Mouse (Mus musculus) E14TG2a.4 (cell line): ENCODE measurements around the gene Dnajb4.

Experiments
- H3K27me3 ChIP-seq: 2 replicates; pipeline ENCODE4 v1.6.1; 2014; ENCODE audit warnings: low read length, control low read depth; ENCODE audit not compliant: insufficient read depth
- H3K36me3 ChIP-seq: 2 replicates; pipeline ENCODE4 v1.6.1; 2014; ENCODE audit warnings: low read length, control low read depth; ENCODE audit not compliant: insufficient read depth
- H3K4me1 ChIP-seq: replicated peaks from 2 replicates; pipeline ENCODE4 v1.6.1; 2014; ENCODE audit warnings: low read depth, low read length, control low read depth
- H3K4me3 ChIP-seq: replicated peaks from 2 replicates; pipeline ENCODE4 v1.5.1; 2014; ENCODE audit warnings: mild to moderate bottlenecking, low read length
- H3K9me3 ChIP-seq: 2 replicates; pipeline ENCODE4 v1.6.1; 2014; ENCODE audit warnings: low read length, control low read depth
- CTCF ChIP-seq: conservative IDR thresholded peaks from 2 replicates; pipeline ENCODE4 v1.5.1; 2014; ENCODE audit warnings: low read length
- NANOG ChIP-seq: IDR thresholded peaks from 2 replicates; pipeline ENCODE4 v1.6.1; 2014; ENCODE audit warnings: borderline replicate concordance, low read length, mixed read lengths
- POU5F1 ChIP-seq: IDR thresholded peaks from 2 replicates; pipeline ENCODE4 v1.6.1; 2014; ENCODE audit warnings: low read length, borderline replicate concordance

The Dnajb4 gene

GRCm38 (mm10) chr3:152213416-152213815, 3.3 kb upstream of the Dnajb4 start:
- Histone ChIP-seq H3K9me3 (no peaks in the 10 kb centered on the region), H3K27me3 (no peaks in the 10 kb centered on the region), H3K4me3 (peak overlapping the region; percentile 94; the same call in 1 of the 2 replicates), H3K4me1 (peaks cover 42% of the 10 kb centered on the region), H3K36me3 (peaks cover 65% of the 10 kb centered on the region)
- TF ChIP-seq NANOG (no peak), CTCF (no peak), POU5F1 (no peak)

- H3K4me3 ChIP-seq = peak overlapping the region; percentile 94
- no peaks in the 10 kb centered on the region for H3K27me3 ChIP-seq
- peaks cover 58% of the 10 kb centered on the region for H3K4me1 ChIP-seq
- TF ChIP-seq NANOG = no peak
- TF ChIP-seq CTCF = no peak
- H3K9me3 ChIP-seq = no peaks in the 10 kb centered on the region
- H3K36me3 ChIP-seq = peaks cover 64% of the 10 kb centered on the region
These were observed 1.7 kb upstream of the Dnajb4 start for GRCm38 (mm10) chr3:152211731-152212279.

DNA sequence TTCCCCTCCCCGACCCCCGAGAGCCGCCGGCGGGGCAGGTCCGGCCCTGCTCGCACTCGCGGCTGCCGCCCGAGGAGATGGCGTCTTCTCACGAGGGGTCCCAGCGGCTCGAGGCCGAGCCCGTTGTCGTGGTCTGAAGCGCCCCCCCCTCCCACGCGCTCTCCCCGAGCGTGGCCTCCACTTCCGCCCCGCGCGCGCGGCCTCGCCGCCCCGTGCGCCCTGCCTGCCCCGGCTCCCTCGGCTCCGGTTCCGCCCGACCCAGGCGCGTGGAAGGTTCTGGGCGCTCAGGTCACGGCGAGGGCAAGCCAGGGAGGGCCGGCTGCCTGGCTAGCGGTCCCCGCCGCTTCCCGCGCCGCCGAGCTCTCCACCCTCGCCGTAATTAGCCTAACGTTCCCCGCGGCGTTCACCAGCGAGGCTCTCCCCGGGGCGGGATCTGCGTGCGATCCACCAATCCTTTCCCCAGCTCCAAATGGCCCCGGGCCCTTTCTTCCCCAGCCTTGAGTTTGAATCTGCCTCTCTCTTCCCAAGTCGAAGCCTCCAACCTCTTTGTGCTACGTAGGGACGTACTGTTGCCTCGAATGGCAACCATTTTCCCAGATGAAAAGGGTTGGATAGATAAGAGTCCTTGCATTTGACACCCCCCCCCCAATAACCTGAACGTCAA, 758 bp upstream of the Dnajb4 start:
- Histone ChIP-seq H3K9me3 (no peaks in the 10 kb centered on the region), H3K27me3 (no peaks in the 10 kb centered on the region), H3K36me3 (peaks cover 63% of the 10 kb centered on the region), H3K4me3 (peak overlapping the region; percentile 94), H3K4me1 (peaks cover 57% of the 10 kb centered on the region)
- TF ChIP-seq CTCF (no peak), POU5F1 (no peak), NANOG (no peak)

DNA sequence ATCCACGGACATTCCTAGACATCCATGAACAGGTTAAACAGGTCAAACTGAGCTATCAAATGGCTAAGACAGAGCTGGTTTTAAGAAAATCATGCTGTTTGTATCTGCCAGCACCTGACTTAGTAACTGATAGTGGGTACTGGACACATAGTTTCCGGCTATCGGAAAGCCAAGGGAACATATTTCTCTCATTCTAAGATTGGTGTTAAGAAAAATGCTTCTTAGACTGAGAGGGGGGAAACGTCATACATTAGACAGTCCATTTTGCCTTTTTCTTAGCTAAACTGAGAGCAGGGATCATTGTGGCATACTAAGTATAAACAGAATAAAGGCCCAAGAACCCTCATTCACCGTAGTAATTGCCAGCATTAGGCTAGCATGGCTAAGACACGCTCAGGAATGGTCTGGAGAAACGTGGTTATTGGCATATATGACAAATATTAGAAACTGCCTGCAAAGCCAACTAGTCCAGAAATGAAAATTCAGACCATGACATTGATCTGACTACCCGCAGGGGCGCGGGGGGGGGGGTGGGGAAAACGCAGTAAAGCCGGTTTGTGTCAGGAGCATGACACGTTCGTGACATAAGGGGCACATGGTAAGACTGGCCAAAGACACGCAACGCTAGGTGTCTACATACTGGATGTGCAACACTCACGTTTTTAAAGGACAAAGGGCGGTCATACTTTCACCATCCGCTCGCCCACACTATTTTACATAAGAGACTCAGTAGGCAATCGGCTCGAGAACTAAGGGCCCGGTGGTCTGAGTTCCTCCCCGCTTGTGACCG, 730 bp downstream of the Dnajb4 start:
- Histone ChIP-seq H3K36me3 (peaks cover 49% of the 10 kb centered on the region), H3K9me3 (no peaks in the 10 kb centered on the region), H3K4me1 (peaks cover 46% of the 10 kb centered on the region), H3K4me3 (peak overlapping the region; percentile 94), H3K27me3 (no peaks in the 10 kb centered on the region)
- TF ChIP-seq POU5F1 (no peak), CTCF (no peak), NANOG (no peak)

- Histone ChIP-seq H3K4me3 (peak overlapping the region; percentile 94; the same call in 1 of the 2 replicates), H3K36me3 (peaks cover 44% of the 10 kb centered on the region), H3K9me3 (no peaks in the 10 kb centered on the region), H3K27me3 (no peaks in the 10 kb centered on the region), H3K4me1 (peaks cover 43% of the 10 kb centered on the region)
- TF ChIP-seq CTCF (no peak), NANOG (no peak), POU5F1 (no peak)
These were observed 1.8 kb downstream of the Dnajb4 start for GRCm38 (mm10) chr3:152208096-152208885.

DNA sequence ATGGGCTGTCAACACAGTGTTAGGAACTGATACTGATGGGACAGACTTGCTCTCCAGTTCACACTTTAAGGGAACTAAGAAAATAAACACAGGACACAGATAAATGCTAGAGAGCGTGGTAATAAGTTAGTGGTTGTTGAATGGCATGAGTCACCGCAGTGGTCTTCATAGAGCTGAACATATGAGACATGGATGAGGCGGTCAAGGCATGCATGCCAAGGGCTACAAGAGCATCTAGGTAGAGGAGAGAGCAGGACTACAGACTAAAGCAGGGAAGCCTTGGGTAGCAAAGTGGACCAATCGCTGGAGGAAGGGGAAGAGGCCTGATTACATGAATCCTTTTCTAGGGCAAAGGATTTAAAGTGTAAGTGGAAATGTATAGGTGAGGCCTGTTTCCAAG, 2.9 kb downstream of the Dnajb4 start:
- H3K4me1 ChIP-seq = peaks cover 32% of the 10 kb centered on the region
- H3K9me3 ChIP-seq = no peaks in the 10 kb centered on the region
- H3K4me3 ChIP-seq = no peak overlapping the region
- no peaks in the 10 kb centered on the region for H3K27me3 ChIP-seq
- peaks cover 33% of the 10 kb centered on the region for H3K36me3 ChIP-seq
- TF ChIP-seq NANOG (no peak), CTCF (no peak), POU5F1 (no peak)

- no peaks in the 10 kb centered on the region for H3K9me3 ChIP-seq
- TF ChIP-seq CTCF (no peak), POU5F1 (no peak), NANOG (no peak)
- H3K4me1 ChIP-seq = peaks cover 26% of the 10 kb centered on the region
- peaks cover 25% of the 10 kb centered on the region for H3K36me3 ChIP-seq
- no peaks in the 10 kb centered on the region for H3K27me3 ChIP-seq
- no peak overlapping the region for H3K4me3 ChIP-seq
These were observed 5.5 kb downstream of the Dnajb4 start for GRCm38 (mm10) chr3:152204577-152204976.

GRCm38 (mm10) chr3:152203996-152204395, 6.1 kb downstream of the Dnajb4 start:
- Histone ChIP-seq H3K4me1 (peaks cover 22% of the 10 kb centered on the region), H3K9me3 (no peaks in the 10 kb centered on the region), H3K27me3 (no peaks in the 10 kb centered on the region), H3K4me3 (no peak overlapping the region), H3K36me3 (peaks cover 25% of the 10 kb centered on the region)
- TF ChIP-seq POU5F1 = no peak
- no peak for TF ChIP-seq NANOG
- no peak for TF ChIP-seq CTCF
